Mouse (Mus musculus): Measurements from ENCODE around the gene Cox8a.

DNA sequence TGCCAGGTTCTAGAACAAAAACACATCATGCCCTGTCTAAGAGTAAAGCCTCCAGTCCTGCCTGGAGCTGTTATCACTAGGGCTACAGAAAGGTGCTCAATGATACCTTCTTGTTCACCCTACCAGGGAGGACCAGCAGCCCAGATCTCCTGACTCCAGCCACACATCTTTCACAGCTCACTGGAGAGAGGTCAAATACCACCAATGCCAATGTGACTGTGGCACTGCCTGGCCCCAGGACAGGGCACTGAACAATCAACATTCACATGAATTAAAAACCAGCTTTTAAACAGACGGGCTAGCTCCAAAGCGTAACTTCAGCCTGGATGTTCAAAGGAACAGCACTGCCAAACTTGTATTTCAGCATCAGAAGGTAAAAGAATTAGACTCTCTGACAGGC is 18.6 kb upstream of the Cox8a start:
- TF ChIP-seq CTCF (IDR thresholded peaks at IDR 0.05; ENCODE audit: low read depth, low read length) (no peak), POLR2A (IDR thresholded peaks at IDR 0.05; ENCODE audit: borderline replicate concordance, low read depth, low read length) (no peak)

All from bone marrow macrophage, adult 2 months (primary cell).